1 mouse cellular context compared by ENCODE assay signal in the genomic region with DNA sequence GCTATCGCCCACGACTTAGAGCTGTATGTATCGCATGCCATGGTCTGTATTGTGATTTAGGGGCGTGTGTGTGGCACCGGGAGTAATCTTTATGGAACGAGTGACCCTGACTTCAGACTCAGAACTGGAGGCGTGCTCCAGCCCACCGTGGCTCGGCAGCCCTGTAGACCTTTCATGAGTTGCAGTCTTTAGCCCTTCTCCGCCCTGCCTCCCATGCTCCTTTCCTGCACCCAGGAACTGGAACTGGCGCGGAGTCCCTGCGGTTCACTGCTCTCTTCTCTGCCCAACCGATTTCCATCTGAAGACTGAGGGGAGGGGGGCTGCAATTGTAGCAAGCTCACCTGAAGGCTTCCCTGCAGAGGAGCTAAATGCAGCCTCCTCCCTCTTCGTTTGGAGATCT.
TF ChIP-seq lines count a peak whose summit lies in the region.

No protein-coding gene starts in this region.

TF ChIP-seq in CH12.LX, 34 proteins besides CTCF, POLR2A, EP300 and RAD21:
- TF ChIP-seq MEF2A (IDR thresholded peaks at IDR 0.05; ENCODE audit: borderline replicate concordance, low read depth, low read length) (no peak), MXI1 (IDR thresholded peaks at IDR 0.05; ENCODE audit: low read depth, low read length) (no peak), NRF1 (IDR thresholded peaks at IDR 0.05; ENCODE audit: low read depth, low read length) (no peak), ETS1 (conservative IDR thresholded peaks at IDR 0.05; ENCODE audit: low read depth, low read length) (no peak), TCF12 (IDR thresholded peaks at IDR 0.05; ENCODE audit: low read depth, low read length) (no peak), RCOR1 (conservative IDR thresholded peaks at IDR 0.05; ENCODE audit: low read depth, low read length) (no peak), E2F4 (IDR thresholded peaks at IDR 0.05; ENCODE audit: insufficient replicate concordance, low read depth, low read length) (no peak), TBP (conservative IDR thresholded peaks at IDR 0.05; ENCODE audit: low read depth, low read length) (no peak), ZC3H11A (IDR thresholded peaks at IDR 0.05; ENCODE audit: low read depth, low read length) (no peak), CHD1 (IDR thresholded peaks at IDR 0.05; ENCODE audit: low read depth, low read length) (no peak), MYC (IDR thresholded peaks at IDR 0.05; ENCODE audit: low read depth, low read length) (no peak), NELFE (IDR thresholded peaks at IDR 0.05; ENCODE audit: low read depth, low read length) (no peak), KAT2A (IDR thresholded peaks at IDR 0.05; ENCODE audit: insufficient replicate concordance, low read length) (no peak)
